Mouse (Mus musculus) bone marrow macrophage, adult 2 months (primary cell): ENCODE measurements at regions not wholly inside any gene's neighbourhood (a gene's known extent, or its start where the extent isn't known, plus 50 kb on each side); places are given as distances from the start of the nearest gene placed in this dataset.

Experiments used
- CTCF ChIP-seq: IDR thresholded peaks from 2 replicates; pipeline ENCODE4 v1.5.1; 2012; ENCODE audit warnings: low read depth, mild to moderate bottlenecking, low read length, moderate library complexity
- POLR2A ChIP-seq: IDR thresholded peaks from 2 replicates; pipeline ENCODE4 v1.6.1; 2012; ENCODE audit warnings: mild to moderate bottlenecking, low read depth, low read length, borderline replicate concordance

- TF ChIP-seq CTCF (no peak), POLR2A (no peak)
Measured at GRCm38 (mm10) chr3:38312121-38312520, 172.5 kb downstream of the Ankrd50 start.
